Mouse (Mus musculus) heart, adult 11 months (tissue): ENCODE measurements around the gene Parp8.

ENCODE experiments used
- DNase-seq: peaks from one replicate; pipeline ENCODE4 v3.0.0; 2022

Parp8 gene

DNA sequence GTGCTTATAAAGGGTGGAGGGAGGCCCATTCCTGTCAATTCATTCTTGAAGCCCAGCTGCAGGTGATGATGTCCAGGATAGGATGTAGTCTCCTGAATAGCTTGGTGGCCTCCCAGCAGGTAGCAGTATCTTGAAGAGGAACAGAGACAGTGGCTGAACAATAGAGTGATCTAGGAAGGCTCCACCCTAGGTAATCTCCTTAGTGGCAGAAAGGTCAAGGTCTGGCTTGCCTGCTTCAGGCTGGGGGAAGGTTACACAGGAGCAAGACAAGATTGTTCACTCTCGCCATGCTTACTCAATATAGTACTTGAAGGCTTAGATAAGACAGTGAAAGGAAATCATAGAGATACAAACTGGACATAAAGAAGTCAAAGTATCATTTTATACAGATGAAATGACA lies 213.9 kb downstream of the Parp8 start:
- no peak for DNase-seq
